Mouse (Mus musculus) olfactory bulb, adult 2 months (tissue): ENCODE results near the gene Stam. TPM values are rescaled to one million over a fixed set of nuclear protein-coding genes. Genes with fewer than 3 reads are reported as not detected.
"Not testable (repeated sequence)": the region's sequence is repeated elsewhere in the genome, so short reads cannot be mapped to it uniquely, and the experiment has no call there.

Source experiments
- H3K27ac ChIP-seq: fragments of 200-500 bp; 2 replicates; pipeline ENCODE4 v1.5.1; 2012; ENCODE audit warnings: low read depth, low read length; ENCODE audit not compliant: insufficient read depth
- H3K4me1 ChIP-seq: fragments of 200-500 bp; 2 replicates; pipeline ENCODE4 v1.6.1; 2012; ENCODE audit warnings: low read length; ENCODE audit not compliant: control insufficient read depth, insufficient read depth
- H3K4me3 ChIP-seq: fragments of 200-500 bp; 2 replicates; pipeline ENCODE4 v1.5.1; 2012; ENCODE audit warnings: mild to moderate bottlenecking, low read depth, low read length, moderate library complexity; ENCODE audit not compliant: insufficient read depth
- CTCF ChIP-seq: fragments of 200-500 bp; IDR thresholded peaks from 2 replicates; pipeline ENCODE4 v1.5.1; 2012; ENCODE audit warnings: low read depth, mild to moderate bottlenecking, low read length, moderate library complexity; ENCODE audit not compliant: insufficient read depth
- POLR2A ChIP-seq: fragments of 200-500 bp; IDR thresholded peaks from 2 replicates; pipeline ENCODE4 v1.6.1; 2012; ENCODE audit warnings: mild to moderate bottlenecking, low read depth, low read length, moderate library complexity; ENCODE audit not compliant: insufficient read depth
- WGBS: fragments of 180-500 bp; shearing (Covaris S2); methylation state at CpG from one replicate; pipeline ENCODE4 v1.1.7; 2018; 5-methylcytosine and 5-hydroxymethylcytosine counted together
- polyA plus RNA-seq: library from polyadenylated mRNA; stranded (reverse); fragments of >200 nt; gene quantifications from 2 replicates; pipeline ENCODE4 v1.2.4, GENCODE M21; 2012; ENCODE audit warnings: low replicate concordance; ENCODE audit not compliant: missing spikeins, insufficient read depth, insufficient read length

Gene Stam
- polyA plus RNA-seq, 1 experiment = not detected

GRCm38 (mm10) chr2:14055168-14055565, 18.7 kb upstream of the Stam start:
- Histone ChIP-seq H3K4me1 (0 out of 2 replicates have a peak, but pooled peaks cover 2% of the 10 kb centered on the region), H3K4me3 (peak overlapping the region; percentile 99), H3K27ac (peak overlapping the region; percentile 89)
- whole genome bisulfite sequencing = 1% methylated on average over 57 of the region's 58 CpGs
- no peak; the same call in 1 of the 2 replicates for TF ChIP-seq POLR2A
- no peak for TF ChIP-seq CTCF

DNA sequence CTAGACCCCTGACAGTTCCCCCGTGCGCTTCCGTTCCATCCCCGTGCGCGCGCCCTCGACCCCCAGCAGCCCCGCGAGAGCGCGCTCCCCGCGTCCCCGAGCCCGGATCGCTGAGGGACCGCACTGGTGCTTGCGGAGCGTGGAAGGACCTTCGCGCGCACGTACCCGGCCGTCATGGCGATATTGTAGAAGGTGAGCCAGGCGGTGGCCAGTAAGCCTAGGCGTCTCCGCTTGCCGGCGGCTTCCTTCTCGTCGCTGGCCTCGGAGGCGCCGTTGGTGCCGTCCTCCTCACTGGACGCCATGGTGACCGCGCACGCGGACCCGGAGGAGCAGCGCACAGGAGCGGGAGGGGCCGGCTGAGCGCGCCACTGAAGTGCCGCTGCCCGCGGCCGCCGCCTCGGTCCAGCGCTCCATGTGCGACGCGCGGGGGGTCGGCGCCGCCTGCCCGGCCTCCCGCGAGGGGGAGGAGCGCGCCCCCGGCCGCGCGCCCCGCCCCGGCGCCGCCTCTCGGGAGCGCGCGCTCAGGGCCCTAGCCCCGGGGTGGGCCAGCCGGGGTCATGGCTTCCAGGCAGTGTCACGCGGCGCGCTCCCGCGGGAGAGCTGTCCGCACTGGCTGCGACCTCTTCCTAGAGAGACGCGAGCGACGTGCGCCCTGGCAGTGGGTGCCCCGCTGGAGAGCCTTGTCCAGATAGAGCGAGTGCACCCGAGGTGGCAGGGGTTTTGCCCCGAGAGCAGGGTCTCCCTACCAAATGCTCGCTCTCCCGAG, 18.1 kb upstream of the Stam start, which contains the start of gene Hacd1:
Gene Hacd1 (minus strand): TSS at position 570 of the 766 bp plus-strand sequence.
- under 1% methylated on average over 100 of the region's 101 CpGs for WGBS
- H3K4me3 ChIP-seq = peak within 1 kb of the TSS; percentile 99
- H3K4me1 ChIP-seq = 0 out of 2 replicates have a peak, but pooled peaks cover 2% of the 10 kb centered on the region
- peak within 1 kb of the TSS; percentile 89 for H3K27ac ChIP-seq
- TF ChIP-seq CTCF (no peak), POLR2A (0 out of 2 replicates have a peak, but pooled peaks have one; percentile 27)

GRCm38 (mm10) chr2:14065704-14066650, 7.9 kb upstream of the Stam start:
- Histone ChIP-seq H3K4me1 (no peaks in the 10 kb centered on the region), H3K4me3 (no peak overlapping the region), H3K27ac (no peak overlapping the region)
- no peak for TF ChIP-seq POLR2A
- 75% methylated on average over 2 of the region's 2 CpGs for WGBS

- H3K4me3 ChIP-seq = no peak overlapping the region
- no peak overlapping the region for H3K27ac ChIP-seq
- H3K4me1 ChIP-seq = no peaks in the 10 kb centered on the region
- TF ChIP-seq POLR2A (no peak), CTCF (no peak)
- 95% methylated on average over 2 of the region's 2 CpGs for WGBS
These were observed 4.9 kb upstream of the Stam start for GRCm38 (mm10) chr2:14069027-14069426.

- Histone ChIP-seq H3K4me3 (no peak overlapping the region), H3K27ac (no peak overlapping the region), H3K4me1 (no peaks in the 10 kb centered on the region)
- 74% methylated on average over 8 of the region's 8 CpGs for WGBS
- TF ChIP-seq POLR2A = no peak
- TF ChIP-seq CTCF = no peak
These were observed 3.4 kb upstream of the Stam start for GRCm38 (mm10) chr2:14070466-14070865.

DNA sequence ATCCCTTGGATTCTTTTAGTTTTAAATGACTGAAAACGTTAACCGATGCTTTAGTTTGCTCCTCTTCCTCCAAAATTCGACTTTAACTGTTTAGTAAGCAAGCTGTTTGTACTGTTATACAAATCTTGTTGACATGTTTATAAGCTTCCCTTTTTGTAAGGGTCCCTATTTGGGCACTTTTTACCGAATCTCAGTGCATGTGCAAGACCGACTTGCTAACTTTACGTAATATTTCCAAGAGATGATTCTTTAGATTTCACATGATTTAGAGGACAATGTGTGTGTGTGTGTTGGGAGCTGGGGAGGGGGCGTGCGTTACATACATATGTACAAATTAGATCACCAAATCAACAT, 913 bp upstream of the Stam start:
- H3K4me1 ChIP-seq = no peaks in the 10 kb centered on the region
- peak overlapping the region; percentile 99 for H3K4me3 ChIP-seq
- peak overlapping the region; percentile 100 for H3K27ac ChIP-seq
- TF ChIP-seq POLR2A (no peak), CTCF (no peak)
- WGBS = 2% methylated on average over 8 of the region's 8 CpGs

GRCm38 (mm10) chr2:14074221-14074901, 463 bp downstream of the Stam start:
- H3K27ac ChIP-seq = peak overlapping the region; percentile 100
- WGBS = under 1% methylated on average over 37 of the region's 38 CpGs
- TF ChIP-seq POLR2A = no peak
- TF ChIP-seq CTCF = no peak
- no peaks in the 10 kb centered on the region for H3K4me1 ChIP-seq
- H3K4me3 ChIP-seq = peak overlapping the region; percentile 99

- 90% methylated on average over 9 of the region's 9 CpGs for WGBS
- H3K4me1 ChIP-seq, H3K27ac ChIP-seq, H3K4me3 ChIP-seq: not testable (repeated sequence)
These were observed 4.6 kb downstream of the Stam start for GRCm38 (mm10) chr2:14078527-14078926.
